Comparison of ENCODE assay signal across 9 mouse cellular contexts in genomic region chr4:45286318-45286717, GRCm38 (mm10). TPM values are rescaled to one million over a fixed set of nuclear protein-coding genes. Genes with fewer than 3 reads are reported as not detected.
DNase-seq lines count a peak whose midpoint lies in the region; ATAC-seq and TF ChIP-seq lines count a peak whose summit lies in the region.
"Had no signal": no experiment of that assay in that cellular context is flagged by ENCODE, and none has a peak within 500 bp of the region (broad histone marks: within the 10 kb centered on the region; RNA-seq: fewer than 3 reads in every experiment).

No protein-coding gene starts in this region.

- intact Hi-C loops in heart, postnatal 25 days (cut with DNase I): loop anchor here (5.0 to 10.0 kb wide), 2 partner anchors 488 to 571 kb away; no protein-coding TSS in a partner anchor

- no peaks in the 10 kb centered on the region for H3K79me2 ChIP-seq in C2C12 (ENCODE audit: control insufficient read depth, insufficient read depth)

- no peaks in the 10 kb centered on the region for H3K27me3 ChIP-seq in limb, embryonic 14.5 days (ENCODE audit: control insufficient read depth, insufficient read depth, low read length)
- 0 out of 2 replicates have a peak, but pooled peaks cover 4% of the 10 kb centered on the region for H3K27me3 ChIP-seq in limb, embryonic 10.5 days (ENCODE audit: low read depth, poor library complexity, severe bottlenecking)
- H3K27me3 ChIP-seq in C2C12 (ENCODE audit: control insufficient read depth, insufficient read depth, insufficient read length): no peaks in the 10 kb centered on the region

- H3K4me1 ChIP-seq in limb, embryonic 14.5 days (ENCODE audit: control insufficient read depth, insufficient read depth, low read length): no peaks in the 10 kb centered on the region
- H3K4me1 ChIP-seq in limb, embryonic 10.5 days: peaks cover 9% of the 10 kb centered on the region
- H3K4me1 ChIP-seq: liver, embryonic 15.5 days had no signal

- H3K36me3 ChIP-seq in limb, embryonic 14.5 days (ENCODE audit: control insufficient read depth, insufficient read depth, low read length): no peaks in the 10 kb centered on the region
- no peaks in the 10 kb centered on the region for H3K36me3 ChIP-seq in limb, embryonic 10.5 days
- no peaks in the 10 kb centered on the region for H3K36me3 ChIP-seq in C2C12 (ENCODE audit: control insufficient read depth, insufficient read depth)
- H3K36me3 ChIP-seq: liver, embryonic 15.5 days had no signal

- no peak overlapping the region for H3ac ChIP-seq in C2C12 (ENCODE audit: control insufficient read depth, insufficient read length, low read depth)

- H3K4me2 ChIP-seq in limb, embryonic 14.5 days (replicated peaks; ENCODE audit: low read depth, low read length, severe bottlenecking): no peak overlapping the region
- H3K4me2 ChIP-seq: liver, embryonic 15.5 days had no signal

- H3K9me3 ChIP-seq in limb, embryonic 14.5 days (ENCODE audit: control insufficient read depth, low read length): no peaks in the 10 kb centered on the region
- H3K9me3 ChIP-seq in limb, embryonic 10.5 days (replicated peaks): no peaks in the 10 kb centered on the region
- H3K9me3 ChIP-seq: liver, embryonic 15.5 days had no signal

- no peaks in the 10 kb centered on the region for H3K79me3 ChIP-seq in C2C12 (ENCODE audit: low read depth)

- 38% methylated on average over 3 of the region's 3 CpGs for WGBS in limb, embryonic 14.5 days
- WGBS in limb, embryonic 10.5 days: 50% methylated on average over 3 of the region's 3 CpGs

- no peak overlapping the region for H3K27ac ChIP-seq in limb, embryonic 14.5 days (replicated peaks; ENCODE audit: low read depth, low read length)
- H3K27ac ChIP-seq in limb, embryonic 10.5 days: no peak overlapping the region
- H3K27ac ChIP-seq: liver, embryonic 15.5 days had no signal

- peak; percentile 23 for TF ChIP-seq CTCF in C2C12 (IDR thresholded peaks at IDR 0.05; ENCODE audit: control insufficient read depth, insufficient read depth, insufficient read length)

- ATAC-seq in limb, embryonic 14.5 days (ENCODE audit: low FRiP score, low read depth): 0 out of 2 replicates have a peak, but pooled peaks have one; percentile 57

- no peak for TF ChIP-seq POLR2A in limb, embryonic 14.5 days (IDR thresholded peaks at IDR 0.05; ENCODE audit: borderline replicate concordance, extremely low read depth, insufficient read depth, insufficient read length)

- H3K9ac ChIP-seq in limb, embryonic 14.5 days (ENCODE audit: low read depth, low read length, severe bottlenecking): no peak overlapping the region
- H3K9ac ChIP-seq: liver, embryonic 15.5 days had no signal

- DNase-seq in cerebellum, postnatal 10 days: peak; percentile 19 to 32
- no peak for DNase-seq in cerebellum, adult 11-12 months
- DNase-seq in limb, embryonic 14.5 days (ENCODE audit: low spot score): no peak
- no peak for DNase-seq in limb, embryonic 10.5 days (ENCODE audit: low spot score)
- peak; percentile 26 for DNase-seq in embryo, embryonic 10.5 days (ENCODE audit: low spot score)
- DNase-seq in right cerebral cortex, postnatal 36 days (ENCODE audit: low spot score in 2 of 2): no peak
- no peak for DNase-seq in heart, postnatal 25 days (ENCODE audit: low spot score)

- no peak overlapping the region for H3K4me3 ChIP-seq in limb, embryonic 14.5 days (replicated peaks; ENCODE audit: low read length)
- no peak overlapping the region for H3K4me3 ChIP-seq in limb, embryonic 10.5 days
- H3K4me3 ChIP-seq in C2C12 (ENCODE audit: insufficient read depth, poor library complexity, severe bottlenecking): no peak overlapping the region
- H3K4me3 ChIP-seq: liver, embryonic 15.5 days had no signal

TF ChIP-seq in C2C12, 6 proteins besides CTCF, POLR2A, EP300 and RAD21:
- TF ChIP-seq MYOD1 (IDR thresholded peaks at IDR 0.05; ENCODE audit: control insufficient read depth, insufficient read length, low read depth) (no peak), USF1 (IDR thresholded peaks at IDR 0.05; ENCODE audit: low read depth) (no peak), MYOG (IDR thresholded peaks at IDR 0.05; ENCODE audit: control insufficient read depth, extremely low read depth, insufficient read length) (no peak), CEBPB (IDR thresholded peaks at IDR 0.05; ENCODE audit: low read depth) (no peak), MAX (IDR thresholded peaks at IDR 0.05) (no peak)

RNA-seq across cellular contexts. Expression of gene Trmt10b, which starts 10.6 kb away (rescaled TPM):
- 7.1 and 10.1 TPM in 2 replicates for polyA plus RNA-seq in limb, embryonic 14.5 days (2012; rRNA removed)
- 16.2 and 18.5 TPM in 2 replicates for polyA plus RNA-seq in limb, embryonic 14.5 days (2014; fragmentation: Nextera tagmentation; extraction: Ambion mirVana)
- 17.8 and 20.2 TPM in 2 replicates for polyA plus RNA-seq in limb, embryonic 10.5 days (2016; fragmentation: Nextera tagmentation; extraction: Ambion mirVana)
- 4.1 TPM for polyA plus RNA-seq in C2C12 (2012; fragmentation: generic; extraction: Trizol)
- 1 to 10 TPM; 3.5 to 6.2 TPM for total RNA-seq in heart, postnatal 25 days (2021)

RNA-seq across cellular contexts. Expression of gene Dcaf10, which starts 55.6 kb away (rescaled TPM):
- polyA plus RNA-seq in limb, embryonic 14.5 days (2012; rRNA removed): 17.6 and 20.5 TPM in 2 replicates
- polyA plus RNA-seq in limb, embryonic 14.5 days (2014; fragmentation: Nextera tagmentation; extraction: Ambion mirVana): 18.4 and 19.0 TPM in 2 replicates
- 9.6 and 11.9 TPM in 2 replicates for polyA plus RNA-seq in limb, embryonic 10.5 days (2016; fragmentation: Nextera tagmentation; extraction: Ambion mirVana)
- polyA plus RNA-seq in C2C12 (2012; fragmentation: generic; extraction: Trizol): 10.8 TPM
- 10 to 100 TPM; 12.5 to 14.3 TPM for total RNA-seq in heart, postnatal 25 days (2021)

RNA-seq across cellular contexts. Expression of gene Exosc3, which starts 56.2 kb away (rescaled TPM):
- 47.7 and 50.4 TPM in 2 replicates for polyA plus RNA-seq in limb, embryonic 14.5 days (2012; rRNA removed)
- polyA plus RNA-seq in limb, embryonic 14.5 days (2014; fragmentation: Nextera tagmentation; extraction: Ambion mirVana): 66.1 and 66.6 TPM in 2 replicates
- polyA plus RNA-seq in limb, embryonic 10.5 days (2016; fragmentation: Nextera tagmentation; extraction: Ambion mirVana): 109 and 126 TPM in 2 replicates
- polyA plus RNA-seq in C2C12 (2012; fragmentation: generic; extraction: Trizol): 55.3 TPM
- 10 to 100 TPM; 12.6 to 14.2 TPM for total RNA-seq in heart, postnatal 25 days (2021)

Comparison
In these comparisons a context has a peak if more than half of its experiments do, and no peak if none do; other contexts are left out.
1. DNase-seq: peak in cerebellum, postnatal 10 days (2 of 2) and embryo, embryonic 10.5 days (single experiment); none in cerebellum, adult 11-12 months (single experiment), limb, embryonic 14.5 days (single experiment), limb, embryonic 10.5 days (single experiment), right cerebral cortex, postnatal 36 days (0 of 2) and heart, postnatal 25 days (single experiment).